Mouse (Mus musculus) ovary, adult 2 months (tissue): ENCODE measurements around the gene Klk1b27. TPM values are rescaled to one million over a fixed set of nuclear protein-coding genes. Genes with fewer than 3 reads are reported as not detected.

Source experiments
- polyA plus RNA-seq: library from polyadenylated mRNA; depleted of rRNA; stranded (reverse); fragments of >200 nt; gene quantifications from 2 replicates; pipeline ENCODE4 v1.2.3, GENCODE M21; 2012; rRNA removed

Klk1b27 gene
- 1.3 and 2.2 TPM in 2 replicates for polyA plus RNA-seq

GRCm38 (mm10) chr7:44051990-44052389, at the start of gene Klk1b27:
Gene Klk1b27 (plus strand): TSS chr7:44052290.

GRCm38 (mm10) chr7:44011868-44012267, 40.2 kb upstream of the Klk1b27 start, which contains the start of gene Klk1b26:
Gene Klk1b26 (plus strand): TSS chr7:44012168.

GRCm38 (mm10) chr7:44102028-44102427, 49.9 kb downstream of the Klk1b27 start, which contains the start of gene Klk1b21:
Gene Klk1b21 (plus strand): TSS chr7:44102328.

Other genes with a start within 250 kb of the Klk1b27 start
- gene Klk7, start 241.0 kb upstream of the Klk1b27 start, polyA plus RNA-seq = not detected in 2 replicates
- gene Klk6, start 227.8 kb upstream of the Klk1b27 start, polyA plus RNA-seq = not detected in 2 replicates
- not detected in 2 replicates for gene Klk5, start 210.3 kb upstream of the Klk1b27 start, polyA plus RNA-seq
- gene Klk4, start 171.1 kb upstream of the Klk1b27 start, polyA plus RNA-seq = 0.16 TPM in 1 of 2 replicates, not detected in the other
- 0.59 and 0.73 TPM in 2 replicates for gene Klk15, start 118.5 kb upstream of the Klk1b27 start, polyA plus RNA-seq
- not detected in 2 replicates for gene Klk1b8, start 101.6 kb upstream of the Klk1b27 start, polyA plus RNA-seq
- gene Klk1b1, start 85.5 kb upstream of the Klk1b27 start, polyA plus RNA-seq = not detected in 2 replicates
- gene Klk1b9, start 76.2 kb upstream of the Klk1b27 start, polyA plus RNA-seq = not detected in 2 replicates
- gene Klk1b11, start 56.4 kb upstream of the Klk1b27 start, polyA plus RNA-seq = 0.35 and 1.4 TPM in 2 replicates
- gene Klk1b26, start 40.1 kb upstream of the Klk1b27 start, polyA plus RNA-seq = not detected in 2 replicates
- gene Klk1b21, start 50.0 kb downstream of the Klk1b27 start, polyA plus RNA-seq = 10.8 and 17.1 TPM in 2 replicates
- 1.5 TPM in 1 of 2 replicates, not detected in the other for gene Klk1b22, start 60.4 kb downstream of the Klk1b27 start, polyA plus RNA-seq
- gene Klk1b16, start 84.5 kb downstream of the Klk1b27 start, polyA plus RNA-seq = not detected in 2 replicates
- gene Klk1b24, start 135.9 kb downstream of the Klk1b27 start, polyA plus RNA-seq = 4.4 and 5.6 TPM in 2 replicates
- gene Klk1b3, start 145.9 kb downstream of the Klk1b27 start, polyA plus RNA-seq = not detected in 2 replicates
- not detected in 2 replicates for gene Klk1b4, start 155.1 kb downstream of the Klk1b27 start, polyA plus RNA-seq
- gene Klk1b5, start 163.7 kb downstream of the Klk1b27 start, polyA plus RNA-seq = 0.15 and 0.29 TPM in 2 replicates
- gene Klk1, start 173.1 kb downstream of the Klk1b27 start, polyA plus RNA-seq = 10.3 and 15.0 TPM in 2 replicates
- not detected in 2 replicates for gene Gm36864, start 183.9 kb downstream of the Klk1b27 start, polyA plus RNA-seq
- 1.7 and 1.9 TPM in 2 replicates for gene 1700028J19Rik, start 194.4 kb downstream of the Klk1b27 start, polyA plus RNA-seq
- 302 and 308 TPM in 2 replicates for gene 2410002F23Rik, start 194.4 kb downstream of the Klk1b27 start, polyA plus RNA-seq
- 0.14 and 0.29 TPM in 2 replicates for gene Acp4, start 205.1 kb downstream of the Klk1b27 start, polyA plus RNA-seq
- gene Gm15517, start 209.2 kb downstream of the Klk1b27 start, polyA plus RNA-seq = not detected in 2 replicates